Mouse (Mus musculus) small intestine, adult 2 months (tissue): Measurements from ENCODE around the gene Sntb2. TPM values are rescaled to one million over a fixed set of nuclear protein-coding genes. Genes with fewer than 3 reads are reported as not detected.

Experiments used
- H3K27ac ChIP-seq: fragments of 200-500 bp; 2 replicates; pipeline ENCODE4 v1.5.1; 2012; ENCODE audit warnings: low read depth, low read length, control low read depth, inconsistent platforms; ENCODE audit not compliant: insufficient read depth
- H3K27me3 ChIP-seq: fragments of 200-500 bp; 2 replicates; pipeline ENCODE4 v1.6.1; 2012; ENCODE audit warnings: mild to moderate bottlenecking, moderate library complexity, low read length, inconsistent platforms; ENCODE audit not compliant: control insufficient read depth, insufficient read depth
- H3K36me3 ChIP-seq: fragments of 200-500 bp; 2 replicates; pipeline ENCODE4 v1.6.1; 2012; ENCODE audit warnings: mild to moderate bottlenecking, low read length, control low read depth, inconsistent platforms; ENCODE audit not compliant: control insufficient read depth, insufficient read depth
- H3K4me1 ChIP-seq: fragments of 200-500 bp; 2 replicates; pipeline ENCODE4 v1.6.1; 2012; ENCODE audit warnings: low read length, inconsistent platforms, mixed read lengths; ENCODE audit not compliant: control insufficient read depth, insufficient read depth, insufficient read length
- H3K4me3 ChIP-seq: fragments of 200-500 bp; 2 replicates; pipeline ENCODE4 v1.5.1; 2012; ENCODE audit warnings: low read depth, mild to moderate bottlenecking, control low read depth, inconsistent platforms, low read length, moderate library complexity
- CTCF ChIP-seq: fragments of 200-500 bp; IDR thresholded peaks from 2 replicates; pipeline ENCODE4 v1.5.1; 2012; ENCODE audit warnings: low read depth, mild to moderate bottlenecking, control low read depth, inconsistent platforms, low read length, moderate library complexity, mixed read lengths; ENCODE audit not compliant: insufficient replicate concordance, insufficient read length; ENCODE audit errors: extremely low read depth
- POLR2A ChIP-seq: fragments of 200-500 bp; IDR thresholded peaks from 2 replicates; pipeline ENCODE4 v1.6.1; 2012; ENCODE audit warnings: low read depth, mild to moderate bottlenecking, control low read depth, inconsistent platforms, low read length, moderate library complexity
- WGBS: fragments of 180-500 bp; shearing (Covaris S2); methylation state at CpG from one replicate; pipeline ENCODE4 v1.1.7; 2018; 5-methylcytosine and 5-hydroxymethylcytosine counted together
- polyA plus RNA-seq: library from polyadenylated mRNA; depleted of rRNA; stranded (reverse); fragments of >200 nt; gene quantifications from 2 replicates; pipeline ENCODE4 v1.2.3, GENCODE M21; 2012

Sntb2 gene
- polyA plus RNA-seq, 1 experiment = 2.7 TPM

- H3K4me3 ChIP-seq = no peak overlapping the region
- no peak overlapping the region for H3K27ac ChIP-seq
- WGBS = 85% methylated on average over 3 of the region's 3 CpGs
- no peak for TF ChIP-seq CTCF
- TF ChIP-seq POLR2A = no peak
- no peaks in the 10 kb centered on the region for H3K4me1 ChIP-seq
- H3K36me3 ChIP-seq = no peaks in the 10 kb centered on the region
- no peaks in the 10 kb centered on the region for H3K27me3 ChIP-seq
Measured at GRCm38 (mm10) chr8:106957086-106957485, 21.5 kb downstream of the Sntb2 start.

GRCm38 (mm10) chr8:106958212-106958611 lies 22.7 kb downstream of the Sntb2 start:
- no peak overlapping the region for H3K4me3 ChIP-seq
- no peak overlapping the region for H3K27ac ChIP-seq
- 73% methylated on average over 3 of the region's 3 CpGs for WGBS
- H3K27me3 ChIP-seq = no peaks in the 10 kb centered on the region
- H3K36me3 ChIP-seq = no peaks in the 10 kb centered on the region
- TF ChIP-seq CTCF = no peak
- TF ChIP-seq POLR2A = no peak
- H3K4me1 ChIP-seq = no peaks in the 10 kb centered on the region

- no peak for TF ChIP-seq POLR2A
- Histone ChIP-seq H3K27me3 (no peaks in the 10 kb centered on the region), H3K4me1 (no peaks in the 10 kb centered on the region), H3K4me3 (no peak overlapping the region), H3K27ac (no peak overlapping the region), H3K36me3 (no peaks in the 10 kb centered on the region)
- WGBS = 82% methylated on average over 2 of the region's 2 CpGs
Measured at GRCm38 (mm10) chr8:106959626-106960025, 24.1 kb downstream of the Sntb2 start.

- H3K27ac ChIP-seq = no peak overlapping the region
- 77% methylated on average over 3 of the region's 3 CpGs for WGBS
- no peak for TF ChIP-seq POLR2A
- TF ChIP-seq CTCF = no peak
Measured at GRCm38 (mm10) chr8:106962322-106962721, 26.8 kb downstream of the Sntb2 start.

GRCm38 (mm10) chr8:106963365-106963764 lies 27.8 kb downstream of the Sntb2 start:
- Histone ChIP-seq H3K4me1 (no peaks in the 10 kb centered on the region; the same call in 1 of the 2 replicates), H3K36me3 (no peaks in the 10 kb centered on the region), H3K27me3 (no peaks in the 10 kb centered on the region), H3K4me3 (no peak overlapping the region), H3K27ac (no peak overlapping the region)
- TF ChIP-seq CTCF (no peak), POLR2A (no peak)
- WGBS = 76% methylated on average over 6 of the region's 6 CpGs

More at GRCm38 (mm10) chr8:106962322-106962721, 26.8 kb downstream of the Sntb2 start:
- no peaks in the 10 kb centered on the region for H3K27me3 ChIP-seq
- H3K36me3 ChIP-seq = no peaks in the 10 kb centered on the region
- no peak overlapping the region for H3K4me3 ChIP-seq
- no peaks in the 10 kb centered on the region; the same call in 1 of the 2 replicates for H3K4me1 ChIP-seq

- Histone ChIP-seq H3K36me3 (no peaks in the 10 kb centered on the region), H3K27ac (no peak overlapping the region), H3K27me3 (no peaks in the 10 kb centered on the region), H3K4me1 (no peaks in the 10 kb centered on the region; the same call in 1 of the 2 replicates), H3K4me3 (no peak overlapping the region)
- TF ChIP-seq POLR2A (no peak), CTCF (no peak)
- WGBS = 48% methylated on average over 4 of the region's 4 CpGs
Measured at GRCm38 (mm10) chr8:106964573-106964972, 29.0 kb downstream of the Sntb2 start.

- H3K4me1 ChIP-seq = peaks cover 2% of the 10 kb centered on the region; the same call in 1 of the 2 replicates
Measured at GRCm38 (mm10) chr8:106969964-106970363, 34.4 kb downstream of the Sntb2 start.

GRCm38 (mm10) chr8:106971916-106972315 lies 36.4 kb downstream of the Sntb2 start:
- WGBS = 77% methylated on average over 5 of the region's 5 CpGs
- TF ChIP-seq CTCF (no peak), POLR2A (no peak)
- no peak overlapping the region for H3K4me3 ChIP-seq
- no peaks in the 10 kb centered on the region for H3K27me3 ChIP-seq
- H3K27ac ChIP-seq = no peak overlapping the region
- no peaks in the 10 kb centered on the region for H3K36me3 ChIP-seq
- peaks cover 2% of the 10 kb centered on the region; the same call in 1 of the 2 replicates for H3K4me1 ChIP-seq

More at GRCm38 (mm10) chr8:106969964-106970363, 34.4 kb downstream of the Sntb2 start:
- WGBS = 75% methylated on average over 3 of the region's 3 CpGs
- no peak for TF ChIP-seq CTCF
- Histone ChIP-seq H3K27me3 (no peaks in the 10 kb centered on the region), H3K36me3 (no peaks in the 10 kb centered on the region), H3K27ac (no peak overlapping the region), H3K4me3 (no peak overlapping the region)
